Mouse (Mus musculus): Measurements from ENCODE around the gene Atp1b1.

GRCm38 (mm10) chr1:164456065-164456464, 2.1 kb downstream of the Atp1b1 start:
- no peak for TF ChIP-seq POLR2A (IDR thresholded peaks at IDR 0.05; ENCODE audit: insufficient read depth, low read length)
- TF ChIP-seq CTCF (IDR thresholded peaks at IDR 0.05; ENCODE audit: low read depth, low read length): no peak
- TF ChIP-seq EP300 (IDR thresholded peaks at IDR 0.05; ENCODE audit: insufficient read depth, low read depth, low read length): no peak

Data from ES-Bruce4 (cell line).